Mouse (Mus musculus): ENCODE results near the gene Gbp4. TPM values are rescaled to one million over a fixed set of nuclear protein-coding genes. Genes with fewer than 3 reads are reported as not detected.

Gene Gbp4
- polyA plus RNA-seq, 1 experiment = 4.4 TPM

Other genes starting within 250 kb of the Gbp4 start
- gene Abcg3, start 156.9 kb downstream of the Gbp4 start, polyA plus RNA-seq (2012; rRNA removed) = 0.83 and 1.7 TPM in 2 replicates
- gene Gbp9, start within 50 bp of the Gbp4 start, polyA plus RNA-seq (2012; rRNA removed) = 1.7 and 3.6 TPM in 2 replicates
- 5.9 and 7.0 TPM in 2 replicates for gene Gbp8, start within 50 bp of the Gbp4 start, polyA plus RNA-seq (2012; rRNA removed)
- gene Gbp10, start 99.9 kb upstream of the Gbp4 start, polyA plus RNA-seq (2012; rRNA removed) = 0.29 and 1.9 TPM in 2 replicates
- 1.3 and 2.1 TPM in 2 replicates for gene Gm43302, start 154.1 kb upstream of the Gbp4 start, polyA plus RNA-seq (2012; rRNA removed)
- 5.5 and 6.9 TPM in 2 replicates for gene Gbp6, start 154.1 kb upstream of the Gbp4 start, polyA plus RNA-seq (2012; rRNA removed)